Mouse (Mus musculus): ENCODE data around the gene Nlrc5.

DNA sequence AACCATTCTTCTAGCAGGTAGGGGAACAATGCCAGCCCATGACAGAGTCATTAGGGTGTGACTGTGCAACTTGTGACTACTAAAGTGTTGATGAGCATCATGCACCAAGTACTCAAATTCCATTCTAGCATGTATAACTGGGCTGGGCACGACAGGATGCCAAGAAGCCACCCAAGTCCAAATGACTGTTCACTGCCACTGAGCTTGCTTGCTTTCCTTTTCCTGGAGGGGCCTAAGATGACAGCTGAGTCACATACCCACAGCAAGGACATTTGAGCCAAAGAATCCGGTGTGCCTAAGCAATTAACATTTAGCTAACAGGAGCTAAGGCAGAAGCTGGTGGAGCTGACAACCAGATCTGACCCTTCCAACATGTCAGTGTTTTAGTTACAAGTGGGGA is 137.7 kb downstream of the Nlrc5 start:
- TF ChIP-seq CTCF (IDR thresholded peaks at IDR 0.05; ENCODE audit: borderline replicate concordance, insufficient read depth, low read depth, low read length), result no peak
- no peak for TF ChIP-seq POLR2A (IDR thresholded peaks at IDR 0.05; ENCODE audit: borderline replicate concordance, insufficient read depth, low read length)

All from cerebellum, adult 2 months (tissue).